Mouse (Mus musculus): Measurements from ENCODE around the gene Armc6. TPM values are rescaled to one million over a fixed set of nuclear protein-coding genes. Genes with fewer than 3 reads are reported as not detected.

The Armc6 gene
- 10 to 100 TPM; 13.2 to 14.2 TPM for total RNA-seq (2023)

DNA sequence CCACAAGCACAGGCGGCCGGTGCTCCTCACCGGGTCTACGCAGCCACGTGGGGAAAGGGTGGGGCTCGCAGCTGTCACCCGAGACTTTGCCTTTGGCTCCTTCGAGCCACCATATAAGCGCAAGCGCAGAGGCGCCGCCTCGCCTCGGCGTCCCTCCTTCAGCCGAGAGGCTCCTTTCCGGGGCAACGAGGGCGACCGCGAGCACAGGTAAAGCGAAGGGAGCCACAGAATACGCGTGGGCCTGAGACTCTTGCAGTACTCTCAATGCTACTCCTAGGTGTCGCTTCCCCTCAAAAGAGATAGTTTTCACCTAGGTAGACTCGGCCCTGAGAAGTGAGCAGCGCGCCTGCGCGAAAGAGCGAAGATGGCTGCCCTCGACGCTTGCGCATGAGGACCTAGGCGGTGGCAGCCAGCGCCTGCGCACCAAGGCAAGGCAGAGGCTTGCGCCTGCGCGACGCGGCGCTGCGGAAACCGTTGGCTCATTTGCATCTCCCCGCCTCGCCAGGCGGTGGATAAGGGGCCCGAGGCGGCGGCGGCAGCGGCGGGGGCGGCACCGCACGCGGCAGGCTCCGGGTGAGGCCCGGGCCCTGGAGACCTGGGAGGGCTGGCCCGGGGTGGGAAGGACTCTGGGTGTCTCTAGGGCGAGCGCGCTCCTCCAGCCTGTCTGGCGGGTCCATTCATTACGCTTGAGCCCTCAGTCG is at the start of gene Armc6, which contains the start of gene Sugp2:
TSS of gene Armc6 (minus strand) at position 387 of the 701 bp plus-strand sequence.
TSS of gene Sugp2 (plus strand) at position 147 of the 701 bp plus-strand sequence.

DNA sequence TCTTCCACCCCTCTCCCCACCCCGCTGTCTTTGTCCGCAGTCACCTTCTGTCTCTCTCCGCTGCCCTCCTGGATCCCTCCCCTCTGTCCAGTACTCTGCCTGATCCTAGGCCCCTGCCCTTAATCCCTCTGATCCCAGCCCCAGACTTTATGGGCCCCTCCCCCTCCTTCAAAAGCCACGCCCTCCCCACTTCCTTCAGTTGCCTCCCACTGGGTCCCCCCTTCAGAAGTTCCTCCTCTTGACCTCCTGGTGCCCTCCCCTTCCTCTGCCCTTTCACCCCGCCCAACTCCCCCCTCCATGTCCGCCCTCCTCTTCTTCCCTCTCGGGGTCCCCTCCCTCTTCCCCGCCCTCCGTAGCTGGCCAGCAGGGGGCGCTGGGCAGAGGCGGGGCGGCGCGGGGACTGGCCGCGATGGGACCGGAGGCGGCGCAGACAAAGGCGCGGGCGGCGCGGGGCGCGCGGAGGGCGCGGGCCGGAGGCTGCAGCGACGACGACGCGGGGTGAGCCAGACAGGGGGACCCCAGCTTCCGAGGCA is 48.4 kb upstream of the Armc6 start, which contains the start of gene Homer3:
TSS of gene Homer3 (plus strand) at position 225 of the 533 bp plus-strand sequence.

DNA sequence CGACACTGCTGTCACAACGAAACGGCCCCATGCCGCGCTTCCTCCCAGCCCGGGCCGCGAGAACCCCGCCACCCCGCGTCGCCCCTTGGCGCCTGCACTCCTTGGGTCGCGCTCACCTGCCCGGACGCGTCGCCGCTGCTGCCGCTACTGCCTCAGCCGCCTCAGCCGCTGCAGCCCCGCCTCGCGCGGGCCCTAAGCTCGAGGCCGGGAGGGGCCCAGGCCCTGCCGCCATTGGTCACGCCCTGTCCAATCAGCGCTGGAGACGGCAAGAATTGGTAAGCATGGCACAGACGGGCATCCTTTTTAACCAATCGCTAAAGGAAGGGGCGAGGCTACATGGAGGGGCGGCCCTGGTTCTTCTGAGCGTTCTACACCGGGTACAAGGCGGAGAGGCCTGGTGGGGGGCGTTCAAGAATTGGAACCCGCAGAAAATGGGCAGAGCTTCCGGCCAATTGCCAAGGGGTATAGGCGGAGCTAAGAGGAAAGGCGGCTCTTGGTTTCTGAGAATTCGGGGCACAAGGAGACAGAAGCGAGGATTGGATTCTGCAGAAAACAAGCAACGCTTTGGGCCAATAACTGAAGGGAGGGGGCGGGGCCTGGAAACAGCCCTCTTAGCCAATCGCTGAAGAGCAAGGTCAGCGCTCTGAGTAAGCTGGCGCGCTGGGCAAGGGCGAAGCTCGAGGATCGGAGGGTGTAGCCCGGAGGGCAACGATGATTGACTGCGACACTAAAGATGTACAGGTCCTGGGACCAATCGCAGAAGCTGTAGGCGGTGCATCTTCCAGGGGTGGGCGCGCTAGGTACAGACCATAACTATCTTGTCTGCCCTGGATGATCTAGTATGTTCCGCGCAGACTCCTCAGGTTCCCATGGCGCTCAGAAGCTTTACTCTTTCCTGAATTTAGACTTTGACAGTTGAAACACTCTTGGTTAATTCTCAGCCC is 21.9 kb downstream of the Armc6 start, which contains the start of gene Slc25a42:
TSS of gene Slc25a42 (minus strand) at position 194 of the 944 bp plus-strand sequence.

DNA sequence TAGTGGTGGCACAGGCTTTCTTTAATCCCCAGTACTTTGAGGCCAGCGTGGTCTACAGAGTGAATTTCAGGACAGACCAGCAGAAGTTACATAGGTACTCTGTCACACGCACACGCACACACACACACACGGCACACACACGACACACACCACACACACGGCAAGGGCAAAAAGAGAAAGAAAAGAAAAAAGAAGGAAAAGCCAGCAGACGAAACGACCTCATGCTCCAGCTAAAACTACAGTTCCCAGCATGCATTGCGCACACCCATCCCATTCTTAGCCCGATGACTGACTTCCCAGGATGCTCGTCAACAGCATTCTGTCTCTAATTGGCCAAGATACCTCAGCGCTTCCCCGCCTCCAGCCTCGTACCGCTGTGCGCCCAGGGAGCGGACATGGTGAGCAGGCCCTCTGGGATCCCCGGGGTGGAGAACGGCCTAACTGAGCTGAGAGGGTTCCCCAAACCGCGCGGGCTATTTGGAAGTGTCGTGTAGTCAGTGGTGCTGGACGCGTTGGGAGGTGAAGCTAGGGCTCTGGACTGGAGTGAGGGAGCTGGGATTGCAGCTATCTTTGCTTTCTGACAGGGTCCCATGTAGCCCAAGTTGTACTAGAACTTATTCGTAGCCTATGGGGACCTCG is 62.1 kb downstream of the Armc6 start, which contains the start of gene Tmem161a:
TSS of gene Tmem161a (plus strand) at position 314 of the 639 bp plus-strand sequence.

Other genes with a start within 250 kb of the Armc6 start
- 100 to 1,000 TPM; 104 to 106 TPM for gene Gatad2a, start 238.1 kb downstream of the Armc6 start, total RNA-seq (2023)
- 100 to 1,000 TPM; 129 to 135 TPM for gene Mau2, start 191.7 kb downstream of the Armc6 start, total RNA-seq (2023)
- gene Sugp1, start 191.7 kb downstream of the Armc6 start, total RNA-seq (2023) = 10 to 100 TPM; 46.4 to 48.4 TPM
- gene Tm6sf2, start 161.5 kb downstream of the Armc6 start, total RNA-seq (2023) = 1 to 10 TPM; 1.1 to 1.3 TPM
- under 1 TPM in 1 of 2 experiments, not detected in 1; 0.15 TPM for gene Hapln4, start 151.0 kb downstream of the Armc6 start, total RNA-seq (2023)
- not detected for gene Ncan, start 113.6 kb downstream of the Armc6 start, total RNA-seq (2023)
- 10 to 100 TPM; 35.6 to 41.8 TPM for gene Nr2c2ap, start 103.1 kb downstream of the Armc6 start, total RNA-seq (2023)
- 10 to 100 TPM; 27.9 to 28.0 TPM for gene Rfxank, start 95.3 kb downstream of the Armc6 start, total RNA-seq (2023)
- 10 to 100 TPM; 60.7 to 72.8 TPM for gene Borcs8, start 95.0 kb downstream of the Armc6 start, total RNA-seq (2023)
- gene Mef2b, start 94.8 kb downstream of the Armc6 start, total RNA-seq (2023) = 1 to 10 TPM; 2.7 to 3.8 TPM
- 10 to 100 TPM; 51.2 to 54.0 TPM for gene Tmem161a, start 62.1 kb downstream of the Armc6 start, total RNA-seq (2023)
- 10 to 100 TPM; 13.6 to 20.1 TPM for gene Slc25a42, start 22.2 kb downstream of the Armc6 start, total RNA-seq (2023)
- 10 to 100 TPM; 85.2 to 91.8 TPM for gene Sugp2, start 240 bp downstream of the Armc6 start, total RNA-seq (2023)
- 1 to 10 TPM; 3.7 to 5.4 TPM for gene Homer3, start 48.4 kb upstream of the Armc6 start, total RNA-seq (2023)
- gene Ddx49, start 68.0 kb upstream of the Armc6 start, total RNA-seq (2023) = 100 to 1,000 TPM in 1 of 2 experiments, 10 to 100 TPM in 1; 94.8 to 103 TPM
- 100 to 1,000 TPM; 113 to 144 TPM for gene Cope, start 68.1 kb upstream of the Armc6 start, total RNA-seq (2023)
- not detected for gene Cers1, start 81.3 kb upstream of the Armc6 start, total RNA-seq (2023)
- not detected for gene Gdf1, start 95.4 kb upstream of the Armc6 start, total RNA-seq (2023)
- 10 to 100 TPM; 81.4 to 87.5 TPM for gene Upf1, start 118.8 kb upstream of the Armc6 start, total RNA-seq (2023)
- gene Comp, start 139.1 kb upstream of the Armc6 start, total RNA-seq (2023) = 1 to 10 TPM; 1.0 to 1.7 TPM
- 10 to 100 TPM; 22.0 to 24.7 TPM for gene Crtc1, start 205.1 kb upstream of the Armc6 start, total RNA-seq (2023)
- 10 to 100 TPM in 1 of 2 experiments, 1 to 10 TPM in 1; 9.8 to 10.7 TPM for gene Klhl26, start 242.5 kb upstream of the Armc6 start, total RNA-seq (2023)